Mouse (Mus musculus) heart, postnatal 0 days (tissue): ENCODE measurements around the gene Srrd.

Source experiments
- CTCF ChIP-seq: IDR thresholded peaks from 2 replicates; pipeline ENCODE4 v1.5.1; 2016; ENCODE audit warnings: antibody characterized with exemption, control low read depth, low read depth
- EP300 ChIP-seq: IDR thresholded peaks from 2 replicates; pipeline ENCODE4 v1.6.1; 2016; ENCODE audit warnings: antibody characterized with exemption, low read depth

DNA sequence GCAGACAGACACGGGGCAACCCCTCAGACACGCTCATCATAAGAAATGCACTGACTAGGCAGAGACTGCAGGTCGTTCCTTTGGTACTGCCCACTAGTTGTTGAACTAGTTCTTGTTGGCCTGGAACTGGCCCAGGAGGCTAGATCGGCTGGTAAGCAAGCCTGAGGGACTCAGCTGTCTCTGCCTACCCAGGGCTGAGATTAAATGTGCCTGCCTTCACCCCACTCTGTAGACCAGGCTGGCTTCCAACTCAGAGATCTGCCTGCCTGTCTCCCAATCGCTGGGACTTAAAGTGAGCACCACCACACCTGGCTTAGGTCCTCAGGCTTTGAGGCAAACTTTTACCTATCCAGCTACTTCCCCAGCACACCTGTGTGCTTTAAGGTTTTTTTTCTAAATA lies 22.5 kb downstream of the Srrd start:
- TF ChIP-seq CTCF = no peak
- no peak for TF ChIP-seq EP300
